Mouse (Mus musculus) WW6 (cell line): ENCODE data around the gene Lmbr1l.
"Not testable (repeated sequence)": the region's sequence is repeated elsewhere in the genome, so short reads cannot be mapped to it uniquely, and the experiment has no call there.

Experiments
- DNase-seq: peaks from one replicate; pipeline ENCODE4 v3.0.0-alpha.2; 2013; ENCODE audit warnings: low read depth, low spot score

Lmbr1l gene

DNA sequence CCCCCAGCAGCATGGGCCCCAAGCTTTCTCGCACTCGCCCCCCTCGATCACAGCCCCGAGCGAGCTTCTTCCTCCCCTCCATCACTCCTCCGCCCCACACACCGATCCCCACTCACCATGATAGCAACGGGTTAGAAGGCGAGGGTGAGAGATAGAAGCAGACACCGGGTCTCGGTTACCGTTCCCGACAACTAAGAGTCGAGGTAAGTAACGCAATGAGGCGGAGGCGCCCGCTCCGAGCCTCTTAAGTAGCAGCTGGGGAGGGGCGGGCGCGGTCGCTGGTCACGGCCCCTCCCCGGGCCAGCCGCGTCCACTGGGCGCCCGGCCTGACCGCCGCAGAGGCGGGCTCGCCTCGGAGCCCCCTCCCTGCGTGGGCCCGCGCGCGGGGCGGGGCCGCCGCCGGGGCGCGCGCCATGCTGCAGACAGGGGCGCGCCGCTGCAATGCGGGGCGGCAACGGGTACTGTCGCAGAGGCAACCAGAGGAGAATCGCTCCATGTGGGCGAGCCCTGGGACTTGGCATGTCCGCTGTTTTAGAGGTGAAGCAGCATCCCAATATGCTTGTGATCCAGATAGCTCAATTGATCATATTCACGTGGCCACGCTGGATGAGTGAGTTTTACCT is 16.3 kb upstream of the Lmbr1l start, which contains the start of gene Tuba1b:
Gene Tuba1b, minus strand, starts transcription at position 349 of the 623 bp plus-strand sequence.
- peak; percentile 55 for DNase-seq

DNA sequence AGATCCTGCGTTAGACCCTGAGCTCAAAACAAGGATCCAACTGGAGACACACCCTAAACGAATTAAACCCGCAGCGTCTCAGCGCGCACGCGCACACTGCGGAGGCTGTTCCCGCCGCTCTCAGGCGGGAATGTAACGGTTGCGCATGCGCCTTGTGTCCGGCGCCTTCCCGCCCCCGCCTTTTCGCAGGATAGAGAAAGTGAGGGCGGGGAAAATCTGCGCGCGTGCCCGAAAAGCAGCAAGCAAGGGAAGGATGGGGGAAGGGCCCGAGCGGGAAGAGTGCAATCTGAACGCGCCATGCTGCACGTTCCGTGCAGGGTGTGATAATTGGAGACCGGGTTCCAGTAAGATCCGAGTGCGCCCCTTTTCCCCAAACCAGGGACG is 15.8 kb upstream of the Lmbr1l start:
- DNase-seq: peak; percentile 92

GRCm38 (mm10) chr15:98933004-98933671 is 15.1 kb upstream of the Lmbr1l start:
- not testable (repeated sequence) for DNase-seq

DNA sequence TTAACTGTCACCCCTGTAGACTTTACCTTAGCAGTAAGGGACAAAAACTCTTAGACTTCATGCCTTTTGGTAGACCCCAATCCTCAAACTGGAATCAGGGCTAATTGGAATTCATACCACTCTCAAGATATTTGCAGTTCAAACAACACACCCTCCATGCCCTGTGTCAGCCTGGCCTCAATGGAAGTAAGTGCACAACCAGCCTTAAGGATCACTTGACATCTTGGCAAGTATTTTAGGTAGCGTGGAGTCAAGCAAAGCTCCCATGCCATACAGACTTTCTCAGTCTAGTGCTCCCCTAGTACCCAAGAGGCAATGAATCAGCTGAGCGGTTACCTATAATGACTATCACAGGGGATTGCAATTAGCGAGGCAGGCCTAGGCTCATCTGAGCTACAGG is 13.0 kb upstream of the Lmbr1l start:
- no peak for DNase-seq

DNA sequence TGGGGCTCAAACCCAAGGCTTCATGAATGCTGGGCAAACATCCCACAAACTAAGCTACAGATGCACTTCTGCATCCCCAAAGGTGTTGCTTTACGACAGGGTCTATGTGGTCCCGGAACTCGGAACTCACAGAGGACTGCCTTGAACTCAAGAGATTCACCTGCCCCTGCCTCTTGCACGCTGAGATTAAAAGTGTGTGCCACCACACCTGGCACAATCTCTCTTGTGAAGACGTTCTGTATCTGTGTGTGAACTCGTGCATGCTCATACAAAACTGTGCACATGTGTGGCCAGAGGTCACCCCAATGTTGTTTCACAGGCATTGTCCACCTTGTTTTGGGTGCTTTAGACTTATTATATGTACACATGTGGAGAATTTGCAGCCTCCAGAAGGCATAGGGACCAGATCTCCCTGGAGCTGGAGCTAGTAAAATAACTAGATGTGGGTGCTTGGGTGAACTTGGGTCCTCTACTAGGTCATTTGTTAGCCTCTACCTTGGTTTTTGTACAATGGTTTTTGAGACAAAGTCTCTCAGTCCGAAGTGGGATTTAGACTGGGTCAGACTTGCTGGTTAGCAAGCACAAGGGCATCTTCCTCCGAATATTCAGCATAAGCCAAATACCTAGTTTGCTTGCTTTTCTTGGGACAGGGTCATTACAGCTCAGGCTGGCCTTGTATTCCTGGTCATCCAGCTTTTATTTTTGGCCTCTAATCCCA is 12.1 kb upstream of the Lmbr1l start:
- DNase-seq: no peak

DNA sequence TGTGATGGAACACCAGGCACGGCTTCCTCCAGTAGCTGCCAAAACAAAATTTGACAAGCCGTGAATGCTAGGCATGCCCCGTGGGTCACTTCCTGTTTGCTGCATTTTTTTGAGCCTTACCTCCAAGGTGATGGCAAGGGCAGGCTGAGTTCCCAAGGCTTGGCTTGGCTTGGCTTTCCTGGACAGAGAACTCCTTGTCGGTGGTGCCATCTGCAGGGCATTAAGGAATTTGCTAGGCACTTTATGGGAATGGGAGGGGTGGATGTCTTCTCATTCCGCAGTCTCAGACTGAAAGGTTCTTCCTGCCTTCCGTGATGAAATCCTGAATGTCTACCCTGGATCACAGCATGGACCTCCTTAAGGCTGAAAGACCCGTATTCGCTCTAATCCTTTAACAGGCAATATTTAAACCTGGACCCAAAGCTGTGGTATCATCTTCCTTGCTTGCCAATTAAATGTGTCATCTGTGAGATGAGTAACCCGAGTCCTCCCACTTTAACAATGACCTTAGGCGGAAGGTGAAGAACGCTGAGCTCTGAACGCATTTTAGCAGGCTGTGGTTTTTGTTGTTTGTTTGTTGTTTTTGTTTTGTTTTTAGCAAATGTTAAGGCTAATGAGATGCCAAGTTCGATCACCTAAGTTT is 10.7 kb upstream of the Lmbr1l start:
- DNase-seq: no peak

DNA sequence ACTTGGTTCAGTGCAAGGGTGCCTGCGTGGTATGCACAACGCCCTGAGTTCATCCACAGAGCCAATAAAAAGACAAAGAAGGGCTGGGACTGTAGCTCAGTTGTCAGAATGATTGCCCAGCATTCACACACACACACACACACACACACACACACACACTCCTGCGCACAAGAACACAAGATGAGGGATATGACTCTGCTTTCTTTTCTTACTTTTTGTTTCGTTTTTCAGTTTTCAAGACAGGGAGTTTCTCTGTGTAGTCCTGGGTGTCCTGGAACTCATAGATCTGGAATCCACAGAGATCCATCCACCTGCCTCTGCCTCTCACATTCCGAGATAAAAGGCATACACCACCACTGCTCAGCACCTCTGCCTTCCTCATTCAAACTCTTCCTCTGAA is 9.5 kb upstream of the Lmbr1l start:
- DNase-seq: no peak

DNA sequence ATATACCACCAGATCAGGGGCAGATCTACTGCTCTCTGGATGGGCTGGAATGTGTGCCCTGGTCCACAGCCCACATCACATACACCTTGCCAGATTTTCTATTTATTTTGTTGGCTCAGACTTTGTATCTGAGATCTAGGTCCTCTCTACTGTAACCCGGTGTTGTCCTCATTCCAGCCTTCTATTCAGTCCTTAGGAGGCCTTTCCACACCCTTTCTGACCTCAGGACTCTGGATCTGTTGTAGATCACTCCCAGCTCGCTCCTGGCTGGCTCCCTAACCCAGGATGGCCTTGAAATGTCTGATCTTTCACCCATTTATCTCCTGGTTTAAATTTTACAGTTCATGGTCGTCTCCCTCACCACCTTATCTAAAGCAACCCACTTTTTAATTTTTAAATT is 6.7 kb upstream of the Lmbr1l start:
- no peak for DNase-seq

- no peak for DNase-seq
Measured at GRCm38 (mm10) chr15:98923031-98923537, 5.1 kb upstream of the Lmbr1l start.

GRCm38 (mm10) chr15:98922581-98922980 is 4.5 kb upstream of the Lmbr1l start:
- no peak for DNase-seq

GRCm38 (mm10) chr15:98921510-98921909 is 3.5 kb upstream of the Lmbr1l start:
- DNase-seq: no peak

DNA sequence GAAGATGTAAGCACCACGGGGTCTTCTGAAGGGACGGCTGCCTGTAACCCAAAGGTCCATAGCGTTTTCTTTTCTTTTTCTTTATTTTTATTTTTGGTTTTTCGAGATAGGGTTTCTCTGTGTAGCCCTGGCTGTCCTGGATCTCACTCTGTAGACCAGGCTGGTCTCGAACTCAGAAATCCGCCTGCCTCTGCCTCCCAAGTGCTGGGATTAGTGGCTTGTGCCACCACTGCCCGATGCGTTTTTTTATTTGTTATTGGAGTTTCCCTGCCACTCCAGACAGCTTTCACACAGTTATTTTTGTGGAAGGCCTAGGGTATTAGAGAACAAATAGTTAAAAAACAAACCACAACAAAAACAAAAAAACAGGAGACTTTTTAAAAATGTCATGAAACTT is 466 bp upstream of the Lmbr1l start:
- not testable (repeated sequence) for DNase-seq

DNA sequence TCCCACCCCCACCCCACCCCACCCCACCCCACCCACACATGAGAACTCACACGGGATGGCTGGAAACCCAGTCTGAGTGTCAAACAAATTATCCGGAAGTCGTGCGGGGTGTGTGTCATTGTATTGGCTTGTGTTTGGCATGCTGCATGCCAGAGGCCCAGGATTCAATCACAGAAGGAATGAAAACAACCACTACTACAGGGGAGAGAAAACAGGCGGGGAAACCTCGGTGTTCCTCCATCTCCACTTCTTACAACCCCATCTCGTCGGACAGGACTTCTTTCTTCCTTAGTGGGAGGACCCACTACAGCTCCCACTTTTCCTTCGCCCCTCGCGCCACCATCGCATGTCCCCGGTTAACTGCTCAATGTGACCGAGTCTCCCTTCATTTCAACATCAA is 940 bp downstream of the Lmbr1l start:
- DNase-seq: no peak

DNA sequence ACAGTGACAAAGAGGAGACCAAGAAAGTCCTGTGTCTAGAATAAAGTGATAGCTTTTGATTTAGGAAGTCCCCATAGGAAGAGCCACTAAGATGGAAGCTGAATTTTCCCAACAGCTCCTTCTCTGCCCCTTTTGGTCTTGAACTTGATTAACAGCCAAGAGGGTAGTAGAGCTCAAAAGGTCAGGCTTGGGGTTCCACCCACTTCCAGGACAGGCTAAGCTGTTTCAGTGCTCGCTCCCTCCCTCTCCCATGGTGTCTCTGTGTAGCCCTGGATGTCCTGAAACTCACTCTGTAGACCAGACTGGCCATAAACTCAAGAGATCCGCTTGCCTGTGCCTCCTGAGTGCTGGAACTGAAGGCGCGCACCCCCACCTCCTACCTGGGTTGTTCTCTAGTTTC is 2.0 kb downstream of the Lmbr1l start:
- no peak for DNase-seq

DNA sequence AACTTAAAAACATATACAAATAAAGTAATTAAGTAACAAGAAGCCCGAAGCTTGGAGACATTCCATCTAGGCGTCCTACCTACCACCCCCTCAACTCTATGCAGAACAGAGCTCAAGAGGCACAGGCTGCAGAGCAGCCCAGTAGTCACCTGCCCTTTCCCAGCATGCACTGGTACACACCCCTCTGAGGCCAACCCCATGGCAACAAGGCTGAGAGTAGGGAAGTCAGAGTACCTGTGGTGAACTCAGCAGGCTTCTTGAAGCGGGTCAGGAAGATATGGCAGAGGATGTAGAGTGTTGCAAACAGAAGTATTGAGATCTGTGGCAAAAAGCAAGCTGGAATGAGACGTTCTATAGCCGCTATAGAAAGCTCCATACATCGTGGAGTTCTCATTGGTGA is 3.1 kb downstream of the Lmbr1l start:
- DNase-seq: no peak

GRCm38 (mm10) chr15:98904692-98905091 is 13.3 kb downstream of the Lmbr1l start:
- no peak for DNase-seq

- no peak for DNase-seq
Measured at GRCm38 (mm10) chr15:98902600-98902999, 15.4 kb downstream of the Lmbr1l start.

DNA sequence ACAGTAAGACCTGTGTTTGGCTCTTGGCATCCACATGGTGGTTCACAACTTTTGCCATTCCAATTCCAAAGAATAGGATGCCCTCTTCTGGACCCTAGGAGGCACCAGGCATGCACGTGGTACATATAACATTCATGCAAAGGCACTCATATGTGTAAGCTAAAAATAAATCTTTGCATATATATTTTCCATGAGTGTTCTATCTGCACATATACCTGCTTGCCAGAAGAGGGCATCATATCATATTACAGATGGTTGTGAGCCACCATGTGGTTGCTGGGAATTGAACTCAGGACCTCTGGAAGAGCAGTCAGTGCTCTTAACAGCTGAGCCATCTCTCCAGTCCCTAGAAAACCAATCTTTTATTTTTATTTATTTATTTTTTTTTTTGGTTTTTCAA is 16.5 kb downstream of the Lmbr1l start:
- no peak for DNase-seq

DNA sequence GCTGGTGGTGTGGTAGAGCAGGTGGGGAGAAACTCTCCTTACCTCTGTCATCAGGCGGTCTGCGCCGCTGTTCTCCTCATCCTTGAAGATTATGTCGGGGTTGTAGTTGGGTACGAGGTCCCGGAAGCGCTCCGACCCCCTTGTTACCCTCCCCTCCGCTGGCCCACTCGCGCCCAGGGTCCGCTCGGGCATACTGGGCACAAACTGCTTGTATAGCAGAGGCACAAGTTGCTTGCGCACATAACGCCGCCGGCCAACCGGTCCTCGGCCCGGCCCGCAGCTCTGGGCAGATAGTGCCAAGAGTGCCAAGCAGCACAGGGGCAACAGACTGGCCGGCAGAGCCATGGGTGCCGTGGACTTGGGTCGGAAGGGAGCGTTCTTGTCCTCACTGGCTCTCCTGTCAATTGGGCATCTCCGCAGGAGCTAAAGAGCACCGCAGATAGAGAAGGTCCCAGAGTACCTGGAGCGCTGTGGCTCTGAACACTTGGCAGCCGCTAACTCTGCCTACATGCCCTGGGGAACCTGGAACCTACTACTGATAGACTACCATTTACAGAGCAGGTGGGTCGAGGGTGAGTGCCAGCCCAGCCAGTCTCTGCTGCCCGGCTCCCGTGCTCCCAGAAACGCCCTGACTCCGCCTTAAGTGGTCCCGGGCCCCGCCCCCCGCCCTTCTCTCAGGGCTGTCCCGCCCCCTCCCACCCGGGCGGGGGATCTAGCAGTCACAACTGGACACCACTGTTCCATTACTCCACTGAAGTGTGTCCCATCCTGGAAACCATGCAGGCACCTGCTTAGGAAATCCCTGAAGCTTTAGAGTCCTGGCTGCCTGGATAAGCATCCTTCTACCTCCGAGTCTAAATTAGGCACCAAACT is 19.9 kb downstream of the Lmbr1l start, which contains the start of gene Dhh:
Gene Dhh, minus strand, starts transcription at position 613 of the 873 bp plus-strand sequence.
- DNase-seq: no peak

DNA sequence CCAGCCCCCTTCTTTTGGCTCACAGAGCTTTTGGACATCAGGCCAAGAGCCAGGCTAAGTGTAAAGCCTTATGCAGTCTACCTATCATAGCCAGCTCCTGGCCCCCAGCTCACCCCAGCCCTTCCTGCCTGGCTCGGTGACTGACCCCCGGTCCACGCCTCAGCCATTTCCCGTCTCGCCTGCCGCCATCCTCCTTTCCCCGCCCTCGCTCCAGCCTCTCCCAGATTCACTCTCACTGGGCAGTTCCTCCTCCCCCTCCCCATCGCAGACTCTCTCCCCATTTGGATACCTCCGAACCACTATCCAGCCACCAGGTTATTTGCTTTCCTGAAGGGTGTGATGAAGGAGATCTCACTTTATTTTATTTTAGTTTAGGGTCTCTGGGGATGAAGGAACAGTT is 20.5 kb downstream of the Lmbr1l start:
- no peak for DNase-seq
